Mouse (Mus musculus) lung, postnatal 0 days (tissue): ENCODE results near the gene Dcun1d4. TPM values are rescaled to one million over a fixed set of nuclear protein-coding genes. Genes with fewer than 3 reads are reported as not detected.
"Not testable (repeated sequence)": the region's sequence is repeated elsewhere in the genome, so short reads cannot be mapped to it uniquely, and the experiment has no call there.

Experiments
- ATAC-seq: fragments of 200-750 bp; cut with Nextera tagmentation; 2 replicates; pipeline ENCODE4 v1.8.0; 2017; ENCODE audit warnings: moderate library complexity
- DNase-seq: peaks from one replicate; pipeline ENCODE4 v3.0.0-alpha.2; 2016; ENCODE audit warnings: low spot score
- H3K27ac ChIP-seq: fragments of 300-500 bp; sonication (generic); 2 replicates; pipeline ENCODE4 v1.5.1; 2014; ENCODE audit warnings: antibody characterized with exemption, mild to moderate bottlenecking, low read length, mixed read lengths
- H3K27me3 ChIP-seq: fragments of 300-500 bp; sonication (generic); replicated peaks from 2 replicates; pipeline ENCODE4 v1.6.1; 2014; ENCODE audit warnings: low read length, mixed read lengths; ENCODE audit not compliant: insufficient read depth
- H3K36me3 ChIP-seq: fragments of 300-500 bp; sonication (generic); 2 replicates; pipeline ENCODE4 v1.6.1; 2014; ENCODE audit warnings: low read length, mixed read lengths; ENCODE audit not compliant: insufficient read depth
- H3K4me1 ChIP-seq: fragments of 300-500 bp; sonication (generic); 2 replicates; pipeline ENCODE4 v1.6.1; 2014; ENCODE audit warnings: antibody characterized with exemption, low read depth, low read length, mixed read lengths; ENCODE audit not compliant: insufficient read depth
- H3K4me2 ChIP-seq: fragments of 300-500 bp; sonication (generic); replicated peaks from 2 replicates; pipeline ENCODE4 v1.6.1; 2014; ENCODE audit warnings: low read depth, mild to moderate bottlenecking, low read length, moderate library complexity, mixed read lengths
- H3K4me3 ChIP-seq: fragments of 300-500 bp; sonication (generic); 2 replicates; pipeline ENCODE4 v1.5.1; 2014; ENCODE audit warnings: low read depth, low read length
- H3K9ac ChIP-seq: fragments of 300-500 bp; sonication (generic); replicated peaks from 2 replicates; pipeline ENCODE4 v1.6.1; 2014; ENCODE audit warnings: low read depth, mild to moderate bottlenecking
- H3K9me3 ChIP-seq: fragments of 300-500 bp; sonication (generic); 2 replicates; pipeline ENCODE4 v1.6.1; 2016; ENCODE audit warnings: low read length, mixed read lengths
- CTCF ChIP-seq: IDR thresholded peaks from 2 replicates; pipeline ENCODE4 v1.5.1; 2016; ENCODE audit warnings: antibody characterized with exemption, mild to moderate bottlenecking
- EP300 ChIP-seq: IDR thresholded peaks from 2 replicates; pipeline ENCODE4 v1.6.1; 2016; ENCODE audit warnings: antibody characterized with exemption, mild to moderate bottlenecking, control low read depth
- WGBS: fragments of 180-500 bp; shearing (Covaris S2); extraction: QIAGEN DNeasy Blood & Tissue Kit; methylation state at CpG from one replicate; pipeline ENCODE4 v1.1.7; 2014; 5-methylcytosine and 5-hydroxymethylcytosine counted together
- polyA plus RNA-seq: library from polyadenylated mRNA; unstranded; fragments of >200 nt; fragmentation: Nextera tagmentation; extraction: Ambion mirVana; gene quantifications from 2 replicates; pipeline ENCODE4 v1.2.1, GENCODE M21; 2015

Gene Dcun1d4
- polyA plus RNA-seq, 1 experiment from 2014 or later, result 14.7 TPM

DNA sequence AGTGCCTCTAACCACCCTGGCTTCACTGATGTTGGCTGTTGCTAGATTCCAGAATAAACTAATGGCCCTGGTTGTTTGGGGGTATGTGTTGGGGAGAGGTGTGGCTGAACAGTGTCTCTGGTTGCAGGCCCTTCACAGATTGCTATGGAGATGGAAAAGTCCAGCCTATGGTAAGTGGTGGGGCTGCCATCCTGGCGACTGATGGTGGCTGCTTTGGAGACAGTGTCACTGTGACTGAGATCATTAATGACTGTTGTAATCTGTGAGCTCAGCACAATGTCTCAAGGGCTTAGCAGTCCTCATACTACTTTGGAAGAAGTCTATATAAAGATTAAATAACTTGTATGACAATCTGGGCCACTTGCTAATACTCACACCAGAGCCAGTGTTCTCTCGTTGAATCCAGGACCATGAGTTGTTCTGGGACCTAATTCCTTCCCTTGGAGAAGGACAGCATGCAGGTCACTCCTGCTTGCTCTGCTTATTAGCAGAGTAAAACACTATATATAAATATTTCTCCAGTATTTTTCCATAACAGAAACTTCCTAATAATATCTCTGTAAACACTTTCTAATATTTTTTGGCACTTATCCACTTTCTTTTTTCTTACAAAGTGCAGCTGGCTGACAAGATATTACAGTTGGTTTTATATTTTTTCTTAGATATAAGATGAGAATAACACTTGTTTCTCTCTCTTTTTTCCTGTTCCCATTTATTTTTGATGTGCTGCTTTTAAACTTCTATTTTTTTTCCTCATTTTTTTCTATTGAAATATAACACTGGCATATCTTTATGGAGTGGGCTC, 26.1 kb upstream of the Dcun1d4 start:
- TF ChIP-seq EP300, result no peak
- TF ChIP-seq CTCF, result no peak
- DNase-seq (peak; percentile 27), ATAC-seq (peak; percentile 21)
- Histone ChIP-seq H3K36me3 (no peaks in the 10 kb centered on the region), H3K4me3 (no peak overlapping the region), H3K4me2 (no peak overlapping the region), H3K9me3 (no peaks in the 10 kb centered on the region), H3K27ac (peak overlapping the region; percentile 11; the same call in 1 of the 2 replicates), H3K4me1 (no peaks in the 10 kb centered on the region), H3K9ac (no peak overlapping the region), H3K27me3 (no peaks in the 10 kb centered on the region)
- 38% methylated on average over 2 of the region's 2 CpGs for WGBS

GRCm38 (mm10) chr5:73455307-73455687, 25.5 kb upstream of the Dcun1d4 start:
- H3K4me1 ChIP-seq, result no peaks in the 10 kb centered on the region
- ATAC-seq (no peak), DNase-seq (no peak)
- H3K4me2 ChIP-seq, result no peak overlapping the region
- 55% methylated on average over 5 of the region's 5 CpGs for WGBS
- H3K9ac ChIP-seq, result no peak overlapping the region
- no peaks in the 10 kb centered on the region for H3K9me3 ChIP-seq
- no peaks in the 10 kb centered on the region for H3K36me3 ChIP-seq
- no peak overlapping the region for H3K4me3 ChIP-seq
- H3K27me3 ChIP-seq, result no peaks in the 10 kb centered on the region
- no peak for TF ChIP-seq CTCF
- no peak for TF ChIP-seq EP300
- H3K27ac ChIP-seq, result no peak overlapping the region

DNA sequence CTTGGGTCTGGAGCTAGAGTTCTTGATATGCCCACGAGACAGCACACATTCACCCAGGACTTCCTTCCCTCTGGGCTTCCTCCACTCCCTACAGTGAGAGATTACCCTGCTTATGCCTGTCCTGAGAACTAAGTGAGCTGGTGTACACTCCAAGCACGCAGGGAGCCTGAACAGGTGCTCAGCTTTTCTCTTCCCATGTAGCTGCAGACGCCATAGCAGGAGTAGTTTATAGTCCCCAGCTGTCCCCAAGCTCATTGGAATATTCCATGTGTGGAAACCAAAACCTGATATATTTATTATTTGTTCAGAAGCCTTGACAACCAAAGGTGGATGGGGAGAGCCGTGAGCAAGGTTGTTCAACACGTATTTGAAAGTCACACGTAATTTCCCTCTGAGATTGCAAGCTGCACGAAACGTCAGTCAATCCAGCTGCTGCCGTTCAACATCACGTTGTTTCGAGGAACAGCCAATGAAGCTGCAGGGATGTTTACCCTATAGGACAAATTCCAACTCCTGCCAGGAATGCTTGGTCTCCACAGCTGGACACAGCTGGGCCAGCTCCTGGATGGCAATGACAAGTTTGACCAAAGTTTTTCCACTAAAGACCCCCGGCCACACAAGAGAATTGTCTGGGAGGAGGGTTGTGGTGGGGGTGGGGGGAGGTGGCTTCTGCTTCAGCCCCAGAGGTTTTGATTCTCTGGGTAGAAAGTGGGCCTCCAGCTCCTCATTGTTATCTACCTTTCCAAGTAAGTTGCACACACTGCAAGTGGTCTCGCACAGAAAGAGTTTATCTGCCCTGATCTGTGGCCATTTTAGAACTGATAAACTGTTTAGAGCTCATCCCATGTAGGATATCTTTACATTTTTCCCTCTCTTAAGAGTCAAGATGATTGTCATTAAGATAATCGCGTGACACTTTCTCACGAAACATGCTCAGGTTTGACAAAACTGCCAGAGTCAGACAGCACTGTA, 12.1 kb upstream of the Dcun1d4 start:
- Histone ChIP-seq H3K9ac (no peak overlapping the region), H3K27me3 (no peaks in the 10 kb centered on the region), H3K4me3 (no peak overlapping the region), H3K4me1 (no peaks in the 10 kb centered on the region), H3K4me2 (no peak overlapping the region), H3K36me3 (no peaks in the 10 kb centered on the region), H3K27ac (0 out of 2 replicates have a peak overlapping the region, but pooled peaks have one; percentile 3), H3K9me3 (no peaks in the 10 kb centered on the region)
- DNase-seq (peak; percentile 76), ATAC-seq (peak; percentile 87)
- peak; percentile 44 for TF ChIP-seq EP300
- no peak for TF ChIP-seq CTCF
- 47% methylated on average over 16 of the region's 16 CpGs for WGBS

DNA sequence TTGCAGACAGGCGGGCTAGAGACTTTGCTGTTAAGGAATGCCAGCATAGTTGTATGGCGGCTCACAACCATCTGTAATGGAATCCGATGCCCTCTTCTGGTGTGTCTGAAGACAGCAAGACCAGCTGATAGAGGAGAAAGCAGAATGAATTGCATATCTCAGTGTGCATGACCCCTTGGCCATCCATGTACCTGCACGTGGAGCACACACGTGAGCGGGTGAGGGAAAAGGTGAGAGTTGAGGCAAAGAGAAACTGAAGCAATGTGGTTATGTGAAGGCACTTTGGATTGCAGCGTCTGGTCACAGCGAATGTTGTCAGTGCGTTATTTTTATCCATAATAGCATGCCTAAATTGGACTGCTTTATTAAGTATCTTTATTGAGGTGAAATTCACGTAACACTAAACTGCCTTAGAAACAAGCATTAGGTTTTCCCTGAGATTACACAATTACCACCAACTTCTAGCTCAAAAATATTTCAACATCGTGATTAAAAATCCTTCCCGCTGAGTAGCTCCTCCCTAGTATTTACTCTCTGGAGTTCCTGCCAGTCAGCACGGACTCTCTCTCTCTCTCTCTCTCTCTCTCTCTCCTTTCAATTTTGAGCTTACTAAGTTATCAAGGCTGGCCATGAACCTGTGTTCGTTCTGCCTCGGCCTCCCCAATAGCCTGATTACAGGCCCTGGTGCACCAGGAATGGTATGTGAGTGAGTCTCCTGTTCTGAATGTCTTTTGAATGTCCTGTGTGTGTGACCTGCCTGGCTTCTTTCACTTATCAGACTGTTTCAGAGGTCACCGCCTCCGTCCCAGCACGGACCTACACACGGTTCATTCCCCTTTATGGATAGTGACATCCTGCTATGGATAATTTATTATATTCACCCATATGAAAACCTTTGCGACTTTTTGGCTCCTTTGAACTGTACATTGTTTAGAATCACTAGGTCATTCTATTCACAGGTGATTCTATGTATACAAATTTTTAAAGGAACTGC, 6.1 kb upstream of the Dcun1d4 start:
- Histone ChIP-seq H3K4me1 (no peaks in the 10 kb centered on the region), H3K4me3 (no peak overlapping the region), H3K4me2 (no peak overlapping the region)

GRCm38 (mm10) chr5:73481401-73481800, 601 bp downstream of the Dcun1d4 start:
- no peaks in the 10 kb centered on the region for H3K4me1 ChIP-seq
- WGBS, result 82% methylated on average over 7 of the region's 7 CpGs
- no peaks in the 10 kb centered on the region for H3K27me3 ChIP-seq
- DNase-seq (no peak), ATAC-seq (no peak)
- TF ChIP-seq CTCF (no peak), EP300 (no peak)
- no peak overlapping the region for H3K27ac ChIP-seq
- no peak overlapping the region for H3K4me3 ChIP-seq
- no peaks in the 10 kb centered on the region for H3K9me3 ChIP-seq
- H3K36me3 ChIP-seq, result no peaks in the 10 kb centered on the region
- no peak overlapping the region for H3K9ac ChIP-seq
- no peak overlapping the region for H3K4me2 ChIP-seq

More for the DNA sequence above, 6.1 kb upstream of the Dcun1d4 start:
- no peak overlapping the region for H3K9ac ChIP-seq
- H3K9me3 ChIP-seq, result no peaks in the 10 kb centered on the region
- DNase-seq (peak; percentile 81), ATAC-seq (peak; percentile 61)
- 60% methylated on average over 20 of the region's 20 CpGs for WGBS
- TF ChIP-seq EP300, result peak; percentile 34; the same call in 1 of the 2 replicates
- peak; percentile 26 for TF ChIP-seq CTCF
- no peak overlapping the region for H3K27ac ChIP-seq
- no peaks in the 10 kb centered on the region for H3K27me3 ChIP-seq
- no peaks in the 10 kb centered on the region for H3K36me3 ChIP-seq

DNA sequence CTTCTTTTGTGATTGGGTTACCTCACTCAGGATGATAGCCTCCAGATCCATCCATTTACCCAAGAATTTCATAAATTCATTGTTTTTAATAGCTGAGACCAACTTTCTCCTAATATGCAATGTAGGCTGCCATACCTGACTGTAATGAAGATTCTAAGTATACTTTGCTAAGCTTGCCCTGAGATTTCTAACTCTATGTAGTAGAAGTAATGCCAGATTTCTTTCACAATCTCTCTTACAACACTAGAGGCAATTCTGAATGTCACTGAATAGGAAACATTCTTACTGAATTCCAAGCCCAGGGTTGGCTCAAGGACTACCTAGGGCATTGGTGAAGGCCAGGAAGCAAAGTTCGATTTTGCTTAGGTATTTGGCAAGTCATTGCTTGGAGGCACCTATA, 1.6 kb downstream of the Dcun1d4 start:
- H3K9me3 ChIP-seq, H3K4me3 ChIP-seq, H3K36me3 ChIP-seq, DNase-seq, H3K27ac ChIP-seq, H3K4me2 ChIP-seq, H3K4me1 ChIP-seq, H3K27me3 ChIP-seq, ATAC-seq, H3K9ac ChIP-seq: not testable (repeated sequence)
- WGBS, result 67% methylated on average over 1 of the region's 1 CpGs
